Mouse (Mus musculus) heart, embryonic 11.5 days (tissue): ENCODE measurements around the gene Chpt1. TPM values are rescaled to one million over a fixed set of nuclear protein-coding genes. Genes with fewer than 3 reads are reported as not detected.

Experiments used
- ATAC-seq: fragments of 200-750 bp; cut with Nextera tagmentation; replicated peaks from 2 replicates; pipeline ENCODE4 v1.8.0; 2017; ENCODE audit warnings: moderate library complexity; ENCODE audit not compliant: insufficient number of reproducible peaks, low FRiP score, low TSS enrichment
- H3K27ac ChIP-seq: fragments of 300-500 bp; sonication (generic); 2 replicates; pipeline ENCODE4 v1.5.1; 2014; ENCODE audit warnings: mild to moderate bottlenecking, low read depth, low read length
- H3K27me3 ChIP-seq: fragments of 300-500 bp; sonication (generic); 2 replicates; pipeline ENCODE4 v1.6.1; 2014; ENCODE audit warnings: mild to moderate bottlenecking, low read length, mixed read lengths; ENCODE audit not compliant: control insufficient read depth, insufficient read depth
- H3K36me3 ChIP-seq: fragments of 300-500 bp; sonication (generic); 2 replicates; pipeline ENCODE4 v1.6.1; 2014; ENCODE audit warnings: mild to moderate bottlenecking, low read length, moderate library complexity, mixed read lengths; ENCODE audit not compliant: control insufficient read depth, insufficient read depth
- H3K4me1 ChIP-seq: fragments of 300-500 bp; sonication (generic); 2 replicates; pipeline ENCODE4 v1.6.1; 2014; ENCODE audit warnings: low read length; ENCODE audit not compliant: control insufficient read depth, insufficient read depth
- H3K4me2 ChIP-seq: fragments of 300-500 bp; sonication (generic); 2 replicates; pipeline ENCODE4 v1.6.1; 2014; ENCODE audit warnings: mild to moderate bottlenecking, moderate library complexity
- H3K4me3 ChIP-seq: fragments of 300-500 bp; sonication (generic); 2 replicates; pipeline ENCODE4 v1.5.1; 2014; ENCODE audit warnings: low read depth, low read length
- H3K9ac ChIP-seq: fragments of 300-500 bp; sonication (generic); 2 replicates; pipeline ENCODE4 v1.6.1; 2014; ENCODE audit warnings: mild to moderate bottlenecking, low read depth, low read length, moderate library complexity
- H3K9me3 ChIP-seq: fragments of 300-500 bp; sonication (generic); replicated peaks from 2 replicates; pipeline ENCODE4 v1.6.1; 2016; ENCODE audit warnings: low read length; ENCODE audit not compliant: control insufficient read depth
- WGBS: fragments of 180-500 bp; shearing (Covaris S2); extraction: QIAGEN DNeasy Blood & Tissue Kit; methylation state at CpG from one replicate; pipeline ENCODE4 v1.1.7; 2014; ENCODE audit not compliant: insufficient replicate concordance; 5-methylcytosine and 5-hydroxymethylcytosine counted together
- polyA plus RNA-seq: library from polyadenylated mRNA; unstranded; fragments of >200 nt; fragmentation: Nextera tagmentation; extraction: Ambion mirVana; gene quantifications from 2 replicates; pipeline ENCODE4 v1.2.1, GENCODE M21; 2014

The Chpt1 gene
- polyA plus RNA-seq, 1 experiment from 2014 or later, result 29.9 TPM

DNA sequence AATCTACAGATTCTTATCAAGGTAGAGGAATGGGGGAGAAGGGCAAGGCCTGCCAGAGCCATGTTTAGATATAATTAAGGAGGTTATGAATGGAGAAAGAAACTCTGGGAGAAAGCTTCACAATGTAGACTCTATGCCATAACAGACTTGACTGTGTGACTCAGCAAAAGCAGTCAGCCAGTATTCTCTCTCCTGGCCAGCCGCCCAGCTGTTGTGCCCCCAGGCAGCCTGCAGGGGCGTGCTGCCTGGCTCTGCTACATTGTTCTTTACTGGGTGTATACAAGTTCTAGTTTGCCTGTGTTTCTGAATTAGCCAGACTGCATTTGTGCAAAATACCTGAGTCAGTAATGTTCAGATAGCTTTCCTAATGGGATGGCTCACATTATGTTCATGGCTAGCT is 10.6 kb upstream of the Chpt1 start:
- H3K4me2 ChIP-seq, result no peak overlapping the region
- no peak overlapping the region for H3K27ac ChIP-seq
- ATAC-seq, result no peak; the same call in 1 of the 2 replicates
- H3K4me3 ChIP-seq, result no peak overlapping the region
- peaks cover 3% of the 10 kb centered on the region; the same call in 1 of the 2 replicates for H3K4me1 ChIP-seq
- H3K27me3 ChIP-seq, result no peaks in the 10 kb centered on the region
- WGBS, result 51% methylated on average over 2 of the region's 2 CpGs
- no peaks in the 10 kb centered on the region for H3K9me3 ChIP-seq
- no peaks in the 10 kb centered on the region for H3K36me3 ChIP-seq
- H3K9ac ChIP-seq, result no peak overlapping the region

DNA sequence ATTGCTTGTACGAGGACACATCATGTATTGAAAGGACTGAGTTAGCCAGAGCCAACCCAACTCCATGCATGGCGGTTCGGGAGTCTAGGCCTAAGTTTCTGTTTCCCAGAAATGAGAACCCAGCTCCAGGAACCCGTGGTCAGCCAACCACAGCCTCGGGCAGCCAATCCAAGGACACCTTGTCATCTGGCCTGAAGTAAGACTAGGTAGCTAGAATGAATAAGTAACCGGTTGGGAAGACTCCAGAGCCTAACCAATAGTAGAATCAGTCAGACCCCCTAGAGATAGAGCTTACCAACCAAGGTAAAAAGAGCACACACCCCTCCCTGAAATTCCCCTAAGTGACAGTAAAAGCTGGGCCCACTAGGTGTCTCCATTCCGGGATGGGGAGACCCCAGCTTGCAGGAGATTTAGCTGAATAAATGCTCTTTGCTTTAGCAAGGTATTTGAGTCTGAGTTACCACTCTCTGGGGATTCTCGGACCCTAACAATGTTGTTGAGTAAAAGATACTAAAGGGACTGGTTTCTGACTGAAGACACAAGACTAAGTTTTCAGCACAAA is 9.8 kb upstream of the Chpt1 start:
- H3K9ac ChIP-seq, result no peak overlapping the region
- peaks cover 3% of the 10 kb centered on the region; the same call in 1 of the 2 replicates for H3K4me1 ChIP-seq
- no peaks in the 10 kb centered on the region for H3K27me3 ChIP-seq
- no peaks in the 10 kb centered on the region for H3K36me3 ChIP-seq
- H3K4me3 ChIP-seq, result no peak overlapping the region
- 66% methylated on average over 8 of the region's 8 CpGs for WGBS
- no peak overlapping the region for H3K4me2 ChIP-seq
- H3K27ac ChIP-seq, result no peak overlapping the region
- no peaks in the 10 kb centered on the region for H3K9me3 ChIP-seq
- no peak for ATAC-seq

DNA sequence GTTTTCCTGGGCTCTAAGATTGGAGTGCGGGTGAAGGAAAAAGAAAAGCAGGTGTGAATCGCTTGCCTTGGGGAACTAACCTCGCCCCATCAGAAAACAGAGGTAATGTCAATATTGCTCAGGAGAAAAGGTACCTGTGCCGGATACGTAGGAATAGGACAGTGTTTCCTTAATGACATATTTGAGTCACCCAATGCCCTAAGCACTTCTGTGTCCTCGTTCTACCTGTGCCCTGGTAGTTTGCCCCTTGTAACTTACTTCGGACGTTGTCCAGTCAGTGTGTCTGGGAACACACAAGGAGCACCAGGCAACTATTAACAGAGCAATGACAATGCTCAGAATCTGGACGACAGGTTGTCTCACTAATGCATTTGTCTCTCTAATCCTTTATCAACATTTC is 7.5 kb upstream of the Chpt1 start:
- H3K27ac ChIP-seq, result no peak overlapping the region
- ATAC-seq, result no peak
- H3K4me1 ChIP-seq, result peaks cover 3% of the 10 kb centered on the region; the same call in 1 of the 2 replicates
- no peak overlapping the region for H3K4me2 ChIP-seq
- no peaks in the 10 kb centered on the region for H3K27me3 ChIP-seq
- H3K4me3 ChIP-seq, result no peak overlapping the region
- WGBS, result 82% methylated on average over 9 of the region's 9 CpGs
- H3K9me3 ChIP-seq, result no peaks in the 10 kb centered on the region
- H3K9ac ChIP-seq, result no peak overlapping the region
- no peaks in the 10 kb centered on the region for H3K36me3 ChIP-seq

DNA sequence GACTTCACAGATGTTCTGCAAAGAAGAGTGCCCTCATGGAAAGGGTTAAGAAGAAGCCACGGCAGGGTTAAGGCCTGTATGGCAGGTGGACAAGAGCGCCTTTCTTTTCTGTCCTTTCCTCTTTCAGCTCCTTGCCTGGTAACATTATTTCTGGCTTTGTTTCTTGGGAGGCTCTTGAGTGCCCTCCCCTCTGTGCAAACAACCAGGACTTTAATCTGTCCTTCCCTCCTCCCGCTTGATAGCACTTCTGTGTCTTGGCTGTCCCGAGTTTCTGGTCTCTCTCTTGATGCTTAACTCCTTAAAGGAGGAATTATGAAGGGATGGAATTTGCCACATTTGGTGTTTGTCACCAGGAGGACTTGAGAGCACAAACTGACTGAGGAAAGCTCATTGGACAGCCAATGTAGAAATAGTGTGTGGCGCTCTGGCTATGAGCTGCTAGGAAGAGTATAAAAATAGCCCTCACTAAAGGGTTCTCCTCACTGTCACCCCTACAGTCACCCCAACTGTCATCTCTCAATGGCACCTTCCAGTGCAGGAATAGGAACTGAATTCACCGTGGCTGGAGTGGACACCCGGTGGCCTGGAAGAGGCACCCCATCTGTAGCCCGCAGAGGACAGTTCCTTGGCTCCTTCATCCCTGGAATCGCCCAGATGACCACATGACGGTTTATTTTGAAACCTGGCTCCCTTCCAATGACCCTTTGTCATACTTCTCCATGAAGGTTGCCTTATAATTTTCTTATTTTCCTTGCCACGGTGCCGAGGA is 6.8 kb upstream of the Chpt1 start:
- H3K9me3 ChIP-seq, result no peaks in the 10 kb centered on the region
- no peaks in the 10 kb centered on the region for H3K36me3 ChIP-seq
- peaks cover 3% of the 10 kb centered on the region; the same call in 1 of the 2 replicates for H3K4me1 ChIP-seq
- H3K27me3 ChIP-seq, result no peaks in the 10 kb centered on the region
- ATAC-seq, result 0 out of 2 replicates have a peak, but pooled peaks have one; percentile 52
- H3K4me3 ChIP-seq, result no peak overlapping the region
- WGBS, result 50% methylated on average over 12 of the region's 12 CpGs
- no peak overlapping the region for H3K9ac ChIP-seq
- peak overlapping the region; percentile 14; the same call in 1 of the 2 replicates for H3K4me2 ChIP-seq
- H3K27ac ChIP-seq, result peak overlapping the region; percentile 37; the same call in 1 of the 2 replicates

DNA sequence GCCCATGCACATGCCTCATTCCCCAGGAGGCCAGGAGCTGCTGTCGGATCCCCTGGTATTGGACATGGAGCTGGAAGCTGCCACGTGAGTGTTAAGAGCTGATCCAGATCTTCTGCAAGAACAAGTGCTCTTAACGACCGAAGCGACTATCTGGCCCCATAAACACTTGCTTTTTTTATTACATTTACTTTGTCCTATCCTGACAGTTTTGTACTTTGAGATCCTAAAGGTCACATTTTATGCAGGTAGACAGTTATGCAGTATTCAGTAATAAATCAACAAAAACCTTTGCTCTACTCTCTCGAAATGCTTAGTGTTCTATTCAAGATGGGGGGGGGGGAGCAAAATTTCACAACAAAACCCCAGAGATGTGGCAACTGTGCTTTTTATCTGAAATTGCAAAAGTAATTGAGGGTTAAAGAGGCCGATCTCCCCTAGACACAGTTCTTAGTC is 3.8 kb upstream of the Chpt1 start:
- Histone ChIP-seq H3K4me2 (no peak overlapping the region), H3K27me3 (no peaks in the 10 kb centered on the region), H3K4me1 (peaks cover 3% of the 10 kb centered on the region; the same call in 1 of the 2 replicates), H3K4me3 (no peak overlapping the region), H3K9ac (no peak overlapping the region), H3K9me3 (no peaks in the 10 kb centered on the region), H3K36me3 (no peaks in the 10 kb centered on the region), H3K27ac (no peak overlapping the region)
- 63% methylated on average over 7 of the region's 7 CpGs for WGBS
- ATAC-seq, result no peak

DNA sequence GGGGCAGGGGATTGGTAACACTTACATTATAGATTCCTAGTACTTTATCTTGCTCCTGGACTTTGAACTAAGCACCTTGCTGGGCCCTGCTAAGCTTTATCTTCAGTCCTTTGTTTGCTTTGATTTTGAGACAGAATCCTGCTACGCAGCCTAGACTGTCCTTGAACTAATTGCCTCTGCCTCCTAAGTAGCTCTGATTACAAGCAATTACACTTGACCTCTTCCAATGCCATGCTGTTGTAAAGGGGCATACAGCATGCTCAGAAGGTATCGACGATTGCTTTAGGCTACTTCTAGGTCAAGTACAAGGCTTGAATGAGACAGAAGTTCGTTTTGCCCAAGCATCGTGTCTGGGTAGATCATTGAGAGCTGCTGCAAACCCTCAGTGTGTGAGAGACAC is 1.4 kb upstream of the Chpt1 start:
- H3K4me2 ChIP-seq, result no peak overlapping the region
- H3K27me3 ChIP-seq, result no peaks in the 10 kb centered on the region
- 55% methylated on average over 5 of the region's 5 CpGs for WGBS
- H3K9me3 ChIP-seq, result no peaks in the 10 kb centered on the region
- no peak overlapping the region for H3K27ac ChIP-seq
- ATAC-seq, result no peak
- H3K9ac ChIP-seq, result no peak overlapping the region
- 0 out of 2 replicates have a peak, but pooled peaks cover 9% of the 10 kb centered on the region for H3K4me1 ChIP-seq
- no peaks in the 10 kb centered on the region for H3K36me3 ChIP-seq
- H3K4me3 ChIP-seq, result no peak overlapping the region

DNA sequence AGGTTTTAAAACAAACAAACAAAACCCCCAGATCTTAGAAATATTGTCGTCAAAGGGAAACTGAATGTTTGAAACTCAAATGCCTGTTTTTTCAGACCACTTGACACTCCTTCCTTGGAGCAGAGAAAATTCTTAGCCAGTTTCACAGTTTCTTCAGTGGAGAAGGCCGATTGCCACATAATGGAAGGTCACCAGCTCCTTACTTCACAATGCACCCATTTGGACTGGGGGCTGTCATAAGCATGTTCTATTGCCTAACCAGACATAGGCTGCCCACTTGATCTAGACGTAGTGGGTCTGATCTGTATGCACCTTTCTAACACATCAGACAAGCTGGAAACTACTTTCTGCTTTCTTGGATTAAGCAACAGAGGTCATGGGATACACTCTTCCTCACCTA is 608 bp upstream of the Chpt1 start:
- 0 out of 2 replicates have a peak, but pooled peaks cover 9% of the 10 kb centered on the region for H3K4me1 ChIP-seq
- peak overlapping the region; percentile 70 for H3K4me2 ChIP-seq
- peak overlapping the region; percentile 30; the same call in 1 of the 2 replicates for H3K27ac ChIP-seq
- H3K27me3 ChIP-seq, result no peaks in the 10 kb centered on the region
- no peak for ATAC-seq
- no peak overlapping the region for H3K4me3 ChIP-seq
- no peak overlapping the region for H3K9ac ChIP-seq
- WGBS, result 53% methylated on average over 3 of the region's 3 CpGs
- H3K9me3 ChIP-seq, result no peaks in the 10 kb centered on the region
- H3K36me3 ChIP-seq, result no peaks in the 10 kb centered on the region

DNA sequence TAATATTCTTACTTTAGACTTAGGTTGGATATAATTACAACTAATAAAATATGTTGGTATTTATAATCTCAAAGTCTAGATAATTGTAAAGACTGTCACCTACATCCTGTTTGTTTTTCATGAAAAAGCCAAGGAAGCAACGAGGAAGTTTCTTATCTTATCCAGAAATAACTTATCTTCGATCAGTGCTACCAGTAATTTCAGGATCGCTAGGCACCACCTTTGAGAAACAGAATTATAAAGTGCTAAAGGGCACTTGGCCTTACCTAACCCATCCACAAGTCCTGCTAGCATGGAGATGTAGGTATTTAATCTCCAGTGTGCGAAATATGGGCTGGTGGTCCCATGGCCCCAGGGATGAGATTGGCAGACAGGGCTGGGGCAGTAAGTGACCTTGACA is 954 bp downstream of the Chpt1 start:
- H3K4me3 ChIP-seq, result peak overlapping the region; percentile 75
- peak overlapping the region; percentile 70 for H3K4me2 ChIP-seq
- 23% methylated on average over 4 of the region's 4 CpGs for WGBS
- H3K36me3 ChIP-seq, result no peaks in the 10 kb centered on the region
- H3K9me3 ChIP-seq, result no peaks in the 10 kb centered on the region
- 0 out of 2 replicates have a peak, but pooled peaks cover 9% of the 10 kb centered on the region for H3K4me1 ChIP-seq
- H3K27ac ChIP-seq, result no peak overlapping the region
- no peaks in the 10 kb centered on the region for H3K27me3 ChIP-seq
- peak overlapping the region; percentile 82 for H3K9ac ChIP-seq
- ATAC-seq, result no peak
